Mouse (Mus musculus): ENCODE measurements around the gene Sec1. TPM values are rescaled to one million over a fixed set of nuclear protein-coding genes. Genes with fewer than 3 reads are reported as not detected.
"Not testable (repeated sequence)": the region's sequence is repeated elsewhere in the genome, so short reads cannot be mapped to it uniquely, and the experiment has no call there.

The Sec1 gene
- total RNA-seq, 2 experiments from 2014 or later = 0.16 TPM; not detected in 1

DNA sequence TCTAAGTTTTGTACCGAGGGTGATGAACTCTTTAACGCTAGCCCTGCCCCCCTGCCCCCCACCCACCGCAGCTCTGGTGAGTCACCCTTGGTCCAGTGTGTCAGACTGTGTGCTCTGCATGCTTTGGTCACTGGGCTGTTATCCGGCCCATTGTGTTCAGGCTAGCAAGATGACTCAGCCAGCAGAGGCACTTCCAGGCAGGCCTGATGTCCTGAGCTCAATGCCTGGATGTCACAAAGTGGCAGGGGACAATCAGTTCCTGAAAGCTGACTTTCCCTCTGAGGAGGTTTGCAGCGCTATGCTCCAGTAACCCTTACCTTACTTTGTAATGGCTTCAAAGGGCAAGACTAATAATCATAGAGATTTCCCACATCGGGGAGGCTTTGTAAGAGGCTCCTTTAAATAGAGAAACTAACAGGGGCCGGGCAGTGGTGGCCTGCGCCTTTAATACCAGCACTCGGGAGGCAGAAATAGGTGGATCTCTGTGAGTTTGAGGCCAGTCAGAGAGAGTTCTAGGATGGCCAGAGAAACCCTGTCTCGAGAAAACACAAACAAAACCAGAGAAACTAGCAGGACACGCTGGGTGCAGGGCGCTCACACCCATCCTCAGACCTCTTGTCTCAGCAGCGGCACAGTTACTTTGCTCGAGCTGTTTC lies 14.1 kb downstream of the Sec1 start:
- DNase-seq = no peak

DNA sequence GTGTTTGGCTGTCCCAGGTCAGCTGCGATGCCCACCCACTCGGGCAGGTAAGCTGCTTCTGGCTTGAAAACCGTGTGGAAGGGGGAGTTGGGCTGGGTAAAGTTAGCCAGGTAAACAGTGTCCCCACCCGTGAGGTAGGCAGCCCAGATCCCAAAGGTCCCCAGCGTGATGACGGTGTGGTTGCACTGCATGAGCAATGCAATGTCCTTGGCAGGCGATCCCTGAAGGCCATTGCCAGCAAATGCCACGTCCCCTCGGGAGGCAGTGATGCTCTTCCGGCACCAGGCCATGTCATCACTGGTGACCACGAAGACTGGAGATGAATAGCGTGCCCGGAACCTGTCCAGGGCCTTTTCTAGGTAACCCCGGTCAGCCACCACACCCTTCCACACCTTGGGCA lies 15.7 kb downstream of the Sec1 start:
- DNase-seq = no peak

DNA sequence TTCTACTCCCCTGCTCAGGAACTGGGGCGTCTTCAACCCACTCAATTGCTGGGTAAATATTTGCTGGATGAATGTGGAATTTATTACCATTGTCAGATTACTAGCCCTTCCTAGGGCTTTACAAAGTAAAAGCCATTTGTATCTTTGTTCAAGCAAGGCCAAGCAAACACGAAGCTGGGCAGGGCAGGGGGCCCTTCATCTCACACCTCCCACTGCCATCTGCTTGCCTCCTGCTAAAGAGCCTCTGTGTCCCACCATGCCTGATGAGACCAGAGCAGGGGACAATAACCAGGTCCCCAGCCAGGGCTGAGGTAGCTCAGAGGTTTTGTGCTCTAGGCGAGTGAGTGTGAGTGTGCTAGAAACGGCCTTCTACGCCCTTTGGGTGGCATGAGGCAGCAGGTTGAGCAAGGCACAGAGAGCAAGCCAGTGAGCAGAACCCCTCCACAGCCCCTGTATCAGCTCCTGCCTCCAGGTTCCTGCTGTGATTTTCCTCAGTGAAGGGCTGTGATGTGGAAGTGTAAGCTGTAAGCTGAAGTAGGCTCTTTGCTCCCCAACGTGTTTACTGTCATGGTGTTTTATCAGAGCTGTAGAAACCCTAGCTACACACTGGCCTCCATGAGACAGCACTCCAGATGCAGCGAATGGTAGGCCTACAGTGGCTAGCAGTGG lies 16.4 kb downstream of the Sec1 start:
- no peak for DNase-seq

DNA sequence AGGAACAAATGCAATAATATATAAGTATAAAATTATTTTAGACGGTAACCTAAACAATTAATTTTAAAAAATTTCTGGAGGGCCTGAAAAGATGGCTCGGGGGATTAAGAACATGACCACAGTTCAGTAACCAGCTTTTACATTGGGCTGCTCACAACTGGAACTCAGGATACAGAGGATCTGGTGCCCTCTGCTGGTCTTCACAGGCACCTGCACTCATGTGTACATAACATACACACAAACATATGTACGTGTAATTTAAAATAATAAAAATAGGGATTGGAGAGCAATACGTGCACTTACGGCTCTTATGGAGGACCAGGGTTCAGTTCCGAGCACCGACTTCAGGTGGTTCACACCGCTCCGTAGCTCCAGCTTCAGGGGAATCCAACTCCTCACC lies 25.3 kb downstream of the Sec1 start:
- DNase-seq = no peak

DNA sequence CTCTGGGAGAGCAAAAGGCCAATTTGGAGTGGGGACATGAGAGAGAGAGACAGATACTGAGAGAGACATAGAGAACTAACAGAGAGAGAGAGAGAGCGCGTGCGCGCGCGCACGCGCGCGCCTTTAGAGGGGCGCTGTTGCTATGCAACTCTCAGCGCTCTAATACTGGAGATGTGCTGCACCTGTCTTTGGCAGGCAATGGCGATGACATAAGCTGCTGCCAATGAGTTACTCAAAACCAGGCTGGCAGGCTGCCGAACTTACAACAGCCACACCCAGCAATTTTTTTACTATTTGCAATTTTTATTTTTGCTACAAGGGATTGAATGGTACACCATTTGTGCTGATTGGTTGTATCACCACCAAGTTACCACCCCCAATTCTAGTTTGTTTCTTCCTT lies 26.4 kb downstream of the Sec1 start:
- DNase-seq = no peak

DNA sequence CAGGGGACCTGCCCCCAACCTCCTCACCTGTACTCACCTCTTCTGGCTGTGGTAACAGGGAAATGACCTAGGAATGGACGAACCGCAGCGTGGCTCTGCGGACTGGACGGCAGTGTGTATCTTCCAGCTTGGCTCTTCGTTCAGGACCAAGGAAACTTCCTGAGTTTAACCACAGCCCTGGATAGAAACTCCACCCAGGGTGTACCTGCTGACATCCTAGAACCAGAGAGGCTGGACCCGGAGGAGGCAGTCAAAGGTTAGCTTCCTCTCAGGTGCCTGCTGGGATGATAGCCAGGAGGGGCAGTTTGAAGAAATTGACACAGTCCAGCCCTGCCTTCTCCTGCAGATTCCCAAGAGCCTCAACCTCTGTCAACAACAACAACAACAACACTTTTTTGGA lies 28.0 kb downstream of the Sec1 start, which contains the start of gene Fut2:
Gene Fut2, minus strand, starts transcription at position 234 of the 400 bp plus-strand sequence.
- DNase-seq = no peak

DNA sequence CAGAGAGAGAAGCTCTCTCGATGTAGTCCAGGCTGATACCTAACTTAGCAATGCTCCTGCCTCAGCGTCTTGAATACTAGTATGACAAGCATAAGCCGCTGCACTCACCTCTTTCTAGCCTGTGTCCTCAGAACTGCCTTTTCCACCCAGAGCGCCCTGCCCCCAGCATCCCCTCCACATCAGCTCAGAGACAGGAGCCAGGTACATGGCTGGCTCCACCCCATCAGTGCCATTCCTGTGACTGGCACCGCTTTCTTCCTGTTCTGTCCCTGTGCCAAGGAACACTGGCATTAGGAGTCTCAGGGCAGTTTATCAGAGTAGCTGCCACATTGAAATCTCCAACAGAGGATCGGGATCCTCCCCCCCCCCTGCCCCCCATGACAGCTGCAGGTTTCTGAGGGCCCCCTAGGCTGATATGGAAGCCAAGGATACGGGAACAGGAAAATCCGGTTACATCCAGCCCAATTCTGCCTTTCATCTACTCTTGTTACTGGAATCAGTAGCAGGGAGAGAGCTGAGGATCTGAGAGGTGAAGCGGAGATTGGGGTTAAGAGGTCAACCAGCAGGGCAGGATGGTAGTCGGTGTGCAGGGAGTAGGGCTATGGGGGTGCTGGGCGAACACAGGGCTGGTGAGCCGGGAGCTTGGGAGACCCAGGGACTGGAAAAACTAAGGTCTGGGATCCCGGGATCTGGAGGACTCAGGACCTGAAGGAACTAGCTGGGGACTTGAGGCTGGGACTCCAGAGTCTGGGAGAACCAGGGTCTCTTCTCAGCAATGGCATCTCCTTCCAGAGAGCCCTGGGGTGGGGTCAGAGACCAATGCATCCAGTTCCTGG lies 28.7 kb downstream of the Sec1 start:
- DNase-seq = no peak

DNA sequence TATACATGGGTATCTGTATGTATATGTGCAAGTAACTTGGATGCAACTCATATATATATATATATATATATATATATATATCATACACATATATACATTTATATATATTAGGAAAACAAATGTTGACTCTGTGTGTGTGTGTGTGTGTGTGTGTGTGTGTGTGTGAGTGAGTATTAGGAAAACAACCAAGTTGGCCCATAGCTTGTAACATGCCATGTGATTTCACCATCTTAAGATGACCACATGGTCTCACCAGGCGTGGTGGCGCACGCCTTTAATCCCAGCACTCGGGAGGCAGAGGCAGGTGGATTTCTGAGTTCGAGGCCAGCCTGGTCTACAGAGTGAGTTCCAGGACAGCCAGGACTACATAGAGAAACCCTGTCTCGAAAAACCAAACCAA lies 32.5 kb downstream of the Sec1 start:
- not testable (repeated sequence) for DNase-seq

DNA sequence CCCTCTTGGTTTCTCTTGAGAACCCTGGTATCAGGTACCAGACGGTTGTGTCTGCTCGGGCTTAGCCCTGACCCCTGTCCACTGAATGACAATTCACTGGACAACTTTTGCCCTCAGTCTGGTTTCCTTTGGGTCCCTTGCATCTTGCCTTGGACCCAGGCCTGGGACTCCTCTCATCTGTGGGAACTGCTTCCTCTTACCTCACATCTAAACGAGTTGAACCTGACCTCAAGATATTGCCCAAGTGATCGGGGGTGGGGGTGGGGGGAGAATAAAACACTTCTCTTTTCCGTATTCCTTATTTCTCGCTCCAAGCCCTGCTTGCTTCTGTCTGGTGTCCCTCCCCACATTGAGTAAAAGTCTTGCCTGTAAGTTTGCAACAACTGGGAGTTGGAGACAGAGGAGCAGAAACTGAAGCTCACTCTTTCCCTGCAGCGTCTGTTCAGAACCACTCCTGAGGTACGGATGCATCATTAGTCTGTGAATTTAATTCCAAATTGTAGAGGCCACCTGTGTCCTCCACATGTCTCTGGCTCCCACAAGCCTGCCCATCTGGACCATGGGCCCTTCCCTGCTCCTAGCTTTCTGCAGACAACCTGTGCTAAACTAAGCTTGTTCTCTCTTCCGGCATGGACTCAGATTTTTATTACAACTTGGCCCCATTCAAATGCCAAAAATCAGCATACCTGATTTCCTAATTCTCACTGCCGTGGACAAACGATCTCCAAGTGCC lies 33.3 kb downstream of the Sec1 start:
- DNase-seq = no peak

DNA sequence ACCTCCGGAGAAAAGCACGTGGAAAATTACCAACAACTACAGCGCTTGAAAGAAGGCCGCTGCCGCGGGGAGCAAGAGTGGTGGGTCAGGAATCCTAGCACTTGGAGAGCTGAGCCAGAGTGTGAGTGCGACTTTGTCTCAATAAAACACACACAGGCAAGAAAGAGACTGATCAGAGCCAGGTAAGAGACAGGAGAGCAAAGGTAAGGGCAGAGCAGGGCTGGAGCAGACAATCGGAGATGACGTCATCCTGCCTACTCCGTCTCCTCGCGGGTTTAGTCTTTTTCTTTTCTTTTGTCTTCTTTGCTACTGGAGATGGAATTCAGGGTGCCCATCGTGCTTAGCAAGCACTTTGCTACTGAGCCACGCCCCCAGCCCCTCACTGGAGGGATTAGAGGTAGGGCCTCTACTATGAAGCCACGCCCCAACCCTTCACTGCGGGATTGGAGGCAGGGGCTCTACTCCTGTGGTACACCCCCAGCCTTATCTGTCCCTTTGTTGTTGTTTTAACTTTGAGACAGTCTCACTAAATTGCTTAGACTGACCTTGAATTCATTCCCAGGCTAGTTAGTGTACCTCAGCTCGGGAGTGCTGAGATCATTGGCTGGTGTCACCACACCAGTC lies 39.7 kb downstream of the Sec1 start:
- no peak for DNase-seq

DNA sequence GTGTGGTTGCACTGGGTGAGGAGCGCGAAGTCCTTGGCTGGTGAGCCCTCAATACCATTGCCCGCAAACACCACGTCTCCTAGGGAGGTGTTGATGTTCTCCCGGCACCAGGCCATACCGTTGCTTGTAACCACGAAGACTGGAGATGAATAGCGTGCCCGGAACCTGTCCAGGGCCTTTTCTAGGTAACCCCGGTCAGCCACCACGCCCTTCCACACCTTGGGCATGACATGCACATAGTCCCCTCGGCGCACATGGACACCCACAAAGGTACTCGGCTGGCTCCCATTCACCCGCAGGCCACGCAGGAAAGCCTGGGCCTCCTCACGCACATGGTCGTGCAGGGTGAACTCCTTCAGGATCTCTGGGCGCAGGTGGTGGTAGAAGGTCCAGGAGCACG lies 43.7 kb downstream of the Sec1 start:
- DNase-seq = not testable (repeated sequence)

DNA sequence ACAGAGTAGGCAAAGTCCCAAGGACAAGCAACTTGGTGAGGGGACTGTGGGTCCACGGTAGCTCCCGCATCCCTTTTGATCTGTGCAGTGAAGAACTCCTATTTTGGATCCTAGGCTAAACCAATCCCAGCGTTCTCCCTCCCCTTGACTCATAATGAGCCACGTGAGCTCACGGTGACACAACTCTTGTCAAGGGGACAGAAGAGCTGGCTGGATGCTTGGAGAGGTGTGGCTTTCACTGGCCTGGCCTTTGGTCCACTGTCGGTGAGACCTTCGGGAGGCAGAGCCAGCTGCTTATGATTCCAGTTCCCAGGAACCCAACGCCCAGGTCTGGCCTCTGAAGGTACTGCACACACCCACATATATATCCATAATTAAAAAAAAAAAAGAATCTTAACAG lies 44.9 kb downstream of the Sec1 start:
- peak; percentile 67 for DNase-seq

DNA sequence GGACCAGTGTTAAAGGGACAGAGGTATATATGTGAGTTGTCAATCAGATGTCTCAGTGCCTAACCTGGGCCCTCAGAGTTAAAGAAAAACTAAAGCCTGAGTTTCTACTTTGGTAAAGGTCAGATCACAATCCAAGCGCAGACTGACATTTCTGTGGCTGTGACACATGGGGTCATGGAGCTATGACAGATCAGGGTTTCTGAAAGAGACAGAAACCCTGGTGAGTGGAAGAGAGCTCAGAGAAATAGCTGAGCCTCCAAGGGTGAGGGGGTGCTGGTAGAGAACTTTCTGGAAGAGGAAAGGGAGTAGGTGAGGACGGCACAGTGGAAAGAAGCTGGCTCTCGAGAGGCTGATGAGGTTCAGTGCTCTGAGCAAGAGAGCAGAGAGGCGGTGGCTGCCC lies 47.5 kb downstream of the Sec1 start:
- no peak for DNase-seq

DNA sequence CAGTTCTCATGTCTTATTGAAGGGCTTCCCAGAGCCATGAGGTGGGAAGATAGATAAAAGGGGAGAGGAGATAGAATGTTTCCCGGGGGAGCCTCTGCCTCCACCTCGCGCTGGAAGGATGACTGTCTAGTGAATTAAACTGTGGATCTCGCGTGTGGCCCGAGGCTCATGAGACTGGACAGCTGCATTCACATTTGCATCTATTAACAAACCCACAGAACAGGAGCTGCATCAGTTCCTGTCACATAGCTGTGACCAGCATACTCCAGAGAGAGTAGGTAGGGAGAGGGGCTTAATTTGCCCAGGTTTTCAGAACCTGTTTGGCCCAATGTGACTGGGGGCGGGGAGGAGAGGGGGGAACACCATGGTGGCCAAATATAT lies 48.6 kb downstream of the Sec1 start:
- DNase-seq = no peak

DNA sequence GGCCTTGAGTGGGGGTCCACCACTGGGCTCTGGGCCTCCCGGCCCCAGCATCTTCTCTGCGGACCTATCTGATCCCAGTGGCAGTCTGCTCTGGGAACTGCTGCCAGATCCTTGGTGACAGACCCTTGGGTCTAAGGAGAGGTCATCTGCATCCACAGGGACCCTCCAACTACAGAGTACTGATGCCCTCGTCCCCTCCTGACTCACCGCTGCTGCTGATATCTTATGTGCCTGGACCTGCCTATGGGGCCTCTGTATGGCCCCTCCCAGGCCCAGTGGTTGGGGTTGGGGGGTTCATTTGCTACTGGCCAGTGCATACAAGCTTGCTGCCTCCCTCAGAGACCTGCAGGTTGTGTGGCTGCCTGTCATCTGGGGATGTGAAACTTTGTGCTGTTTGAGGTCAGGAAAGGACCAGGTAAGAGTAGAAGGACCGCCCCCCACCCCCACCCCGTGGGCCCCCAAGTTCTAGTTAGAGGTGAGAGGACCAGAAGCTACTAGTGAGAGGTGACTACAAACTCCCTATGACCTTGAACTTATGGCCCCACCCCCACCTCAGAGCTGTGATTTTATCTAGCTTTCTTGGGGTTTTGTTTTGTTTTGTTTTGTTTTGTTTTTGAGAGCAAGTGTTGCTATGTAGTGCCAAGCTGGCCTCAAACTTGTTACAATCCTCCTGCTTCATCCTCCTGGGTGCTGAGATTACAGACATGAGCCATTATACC lies 49.2 kb downstream of the Sec1 start:
- DNase-seq = no peak

DNA sequence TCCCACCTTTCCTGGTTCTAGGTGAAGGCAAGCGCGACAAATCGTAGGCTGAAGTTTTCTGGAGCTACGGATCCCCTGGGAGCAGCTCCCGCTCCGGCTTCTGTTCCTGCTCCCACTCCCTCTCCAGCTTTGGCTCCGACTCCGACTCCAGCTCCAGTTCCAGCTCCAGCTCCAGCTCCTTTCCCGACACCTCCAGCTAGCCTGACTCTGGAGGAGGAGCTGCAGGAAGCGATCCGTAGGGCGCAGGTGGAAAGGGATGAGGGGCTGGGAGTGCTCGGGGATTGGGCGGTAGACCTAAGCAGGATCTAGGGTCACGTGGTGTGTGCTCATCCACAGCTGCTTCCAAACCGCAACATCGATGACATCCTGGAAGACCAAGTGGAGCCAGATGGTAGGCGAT lies 50.0 kb downstream of the Sec1 start:
- DNase-seq = peak; percentile 54

DNA sequence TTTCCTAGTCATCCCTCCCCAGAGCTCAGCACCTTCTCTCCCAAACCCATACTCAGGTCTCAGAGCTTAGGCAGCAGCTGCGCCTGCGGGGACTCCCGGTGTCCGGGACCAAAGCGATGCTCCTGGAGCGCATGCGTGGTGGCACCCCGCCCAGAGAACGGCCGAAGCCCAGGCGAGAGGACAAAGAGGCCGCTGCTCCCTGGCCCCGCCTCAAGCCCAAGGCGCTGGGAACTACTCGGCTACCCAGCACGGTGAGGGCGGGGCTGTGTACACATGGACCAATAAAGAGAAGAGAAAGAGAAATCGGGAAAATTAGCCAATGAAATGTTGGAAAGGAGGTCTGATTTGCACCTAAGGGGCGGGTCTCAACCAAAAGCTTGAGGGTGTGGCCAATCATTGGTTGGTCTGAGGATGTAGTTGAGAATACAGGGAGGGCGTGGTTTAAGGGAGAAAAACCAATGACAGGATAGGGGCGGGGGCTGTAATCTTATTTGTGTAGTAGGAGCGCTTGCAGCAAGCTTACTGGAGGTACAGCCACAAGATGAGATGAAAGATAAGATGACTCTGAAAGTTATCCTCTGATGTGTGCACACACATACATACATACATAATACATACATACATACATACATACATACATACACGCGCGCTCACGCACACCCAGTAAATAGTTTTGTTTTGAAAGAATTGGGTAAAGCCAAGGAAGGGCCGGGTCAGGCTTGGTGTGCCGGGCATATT lies 50.6 kb downstream of the Sec1 start:
- peak; percentile 96 for DNase-seq

DNA sequence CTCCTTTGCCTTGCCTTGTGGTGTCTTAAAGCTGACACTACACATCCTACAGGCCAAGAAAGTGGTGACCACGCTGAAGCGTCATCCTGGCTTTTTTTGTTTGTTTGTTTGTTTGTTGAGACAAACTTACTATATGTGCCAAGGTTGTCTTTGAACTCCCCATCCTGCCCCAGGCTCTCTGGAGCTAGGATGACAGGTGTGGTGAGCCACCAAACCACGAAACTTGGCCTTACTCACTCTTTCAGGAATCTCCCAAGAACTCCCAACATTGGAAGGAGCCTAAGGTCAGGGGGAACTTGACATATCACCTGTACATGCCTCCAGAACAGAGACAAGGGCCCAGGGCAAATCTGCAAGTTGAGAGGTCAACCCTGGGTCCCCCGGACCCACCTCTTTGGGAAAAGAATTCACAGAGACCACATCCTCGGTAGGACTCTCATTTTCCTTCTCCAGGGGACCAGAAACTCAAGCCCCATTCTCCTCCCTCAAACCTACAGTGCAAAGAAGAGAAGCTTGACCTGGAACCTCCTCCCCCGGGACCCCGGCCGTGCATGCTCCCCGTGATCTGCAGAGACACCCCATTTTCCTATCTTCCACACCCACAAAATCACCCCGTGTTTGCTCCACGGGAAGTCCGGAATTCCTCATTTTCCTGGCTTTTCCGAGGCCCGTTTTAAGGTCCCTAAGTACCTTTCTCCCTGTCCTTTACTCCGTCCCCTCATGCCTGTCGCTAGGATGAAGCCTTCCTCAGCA lies 51.5 kb downstream of the Sec1 start:
- DNase-seq = no peak

DNA sequence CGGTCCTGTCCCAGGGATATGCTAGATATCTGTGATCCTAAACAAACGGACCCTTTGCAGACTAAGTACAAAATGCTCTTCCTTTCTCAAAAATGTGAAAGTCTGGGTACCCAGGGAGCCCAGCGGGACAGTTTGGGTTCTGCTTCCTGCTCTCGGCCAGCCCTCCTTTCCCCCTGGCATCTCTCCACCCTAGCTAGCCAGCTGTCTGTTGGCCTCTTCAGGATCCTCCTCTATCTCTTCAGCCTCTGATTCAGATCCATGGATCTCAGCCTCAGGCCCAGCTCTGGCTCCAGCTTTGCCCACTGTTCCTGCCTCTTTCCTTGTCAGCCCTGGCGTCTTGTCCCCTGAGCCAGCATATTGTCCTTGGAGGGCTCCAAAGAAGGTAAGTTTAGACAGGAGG lies 52.1 kb downstream of the Sec1 start:
- peak; percentile 36 for DNase-seq

Data from gastrocnemius, postnatal 25 days (tissue).